Comparison of ENCODE assay signal across 9 mouse cellular contexts in the genomic region with DNA sequence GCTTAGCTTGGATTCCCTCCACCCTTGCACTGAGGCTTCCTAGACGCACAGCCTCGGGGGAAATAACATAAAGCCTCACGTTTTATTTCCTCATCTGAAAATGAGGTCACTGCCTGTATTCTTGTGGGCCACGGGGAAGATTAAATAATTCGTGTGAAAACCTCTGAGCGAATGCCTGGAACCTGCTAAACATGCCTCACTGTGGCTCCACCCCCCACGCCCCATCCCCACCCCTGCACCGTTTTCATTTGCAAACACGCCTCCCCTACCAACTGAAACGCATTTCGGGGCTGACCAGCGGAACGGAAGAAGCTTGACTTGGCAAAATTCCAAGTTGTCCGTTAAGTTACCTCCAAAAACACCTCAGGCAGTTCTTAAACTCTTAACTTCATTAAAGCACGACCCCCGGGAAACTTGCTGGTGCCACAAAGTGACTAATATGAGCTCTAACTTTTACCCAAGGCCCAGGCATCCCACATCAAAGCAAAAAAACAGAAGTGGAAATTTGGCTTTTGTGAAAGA. TPM values are rescaled to one million over a fixed set of nuclear protein-coding genes. Genes with fewer than 3 reads are reported as not detected.
DNase-seq lines count a peak whose midpoint lies in the region; ATAC-seq lines count a peak whose summit lies in the region.
"Had no signal": no experiment of that assay in that cellular context is flagged by ENCODE, and none has a peak within 500 bp of the region (broad histone marks: within the 10 kb centered on the region; RNA-seq: fewer than 3 reads in every experiment).

No protein-coding gene starts in this region.

- H3K9me3 ChIP-seq in limb, embryonic 11.5 days (ENCODE audit: control insufficient read depth, low read length): no peaks in the 10 kb centered on the region
- no peaks in the 10 kb centered on the region for H3K9me3 ChIP-seq in stomach, embryonic 14.5 days (ENCODE audit: control insufficient read depth, low read depth, low read length)

- no peak overlapping the region for H3K4me3 ChIP-seq in limb, embryonic 11.5 days (ENCODE audit: low read depth, low read length)
- H3K4me3 ChIP-seq in stomach, embryonic 14.5 days (ENCODE audit: low read depth, low read length): no peak overlapping the region

- DNase-seq in embryo, embryonic 10 days (ENCODE audit: low spot score): peak; percentile 31
- DNase-seq in embryo, embryonic 10.5 days (ENCODE audit: low spot score): no peak
- DNase-seq in 416B (ENCODE audit: low read depth): peak; percentile 81
- DNase-seq in limb, embryonic 11.5 days (ENCODE audit: low spot score): no peak
- DNase-seq in urinary bladder, postnatal 4 days (ENCODE audit: low spot score in 2 of 2): no peak
- DNase-seq in frontal cortex, postnatal 25 days (ENCODE audit: low spot score in 2 of 2): no peak

- H3K27me3 ChIP-seq in limb, embryonic 11.5 days (ENCODE audit: control insufficient read depth, insufficient read depth, low read length): no peaks in the 10 kb centered on the region
- H3K27me3 ChIP-seq in stomach, embryonic 14.5 days (ENCODE audit: control insufficient read depth, insufficient read depth, low read length): no peaks in the 10 kb centered on the region

- ATAC-seq in erythroblast, adult 5-6 weeks (replicated peaks; ENCODE audit: low FRiP score, poor library complexity, severe bottlenecking): peak; percentile 26; the same call in 1 of the 2 replicates
- no peak for ATAC-seq in limb, embryonic 11.5 days (ENCODE audit: insufficient number of reproducible peaks, low FRiP score, low TSS enrichment, low read depth)
- 0 out of 2 replicates have a peak, but pooled peaks have one; percentile 48 for ATAC-seq in stomach, embryonic 14.5 days (ENCODE audit: insufficient number of reproducible peaks, insufficient read depth, low FRiP score, low read depth)

- WGBS in limb, embryonic 11.5 days: 19% methylated on average over 16 of the region's 16 CpGs
- 15% methylated on average over 16 of the region's 16 CpGs for WGBS in stomach, embryonic 14.5 days

- no peak overlapping the region for H3K27ac ChIP-seq in limb, embryonic 11.5 days (replicated peaks; ENCODE audit: low read depth, low read length)
- no peak overlapping the region for H3K27ac ChIP-seq in stomach, embryonic 14.5 days (ENCODE audit: low read length)
- H3K27ac ChIP-seq: macrophage had no signal

- peak overlapping the region; percentile 8; the same call in 1 of the 2 replicates for H3K4me2 ChIP-seq in limb, embryonic 11.5 days (ENCODE audit: low read depth, severe bottlenecking)
- peak overlapping the region; percentile 37 for H3K4me2 ChIP-seq in stomach, embryonic 14.5 days (replicated peaks; ENCODE audit: low read depth, low read length)

- H3K36me3 ChIP-seq in limb, embryonic 11.5 days (ENCODE audit: control insufficient read depth, insufficient read depth, low read length): no peaks in the 10 kb centered on the region
- no peaks in the 10 kb centered on the region for H3K36me3 ChIP-seq in stomach, embryonic 14.5 days (ENCODE audit: control insufficient read depth, insufficient read depth, low read length)

- 0 out of 2 replicates have a peak, but pooled peaks cover 5% of the 10 kb centered on the region for H3K4me1 ChIP-seq in limb, embryonic 11.5 days (ENCODE audit: control insufficient read depth, insufficient read depth, low read length)
- H3K4me1 ChIP-seq in stomach, embryonic 14.5 days (ENCODE audit: control insufficient read depth, insufficient read depth, low read length): peaks cover 9% of the 10 kb centered on the region

- H3K9ac ChIP-seq in limb, embryonic 11.5 days (ENCODE audit: low read length): no peak overlapping the region
- no peak overlapping the region for H3K9ac ChIP-seq in stomach, embryonic 14.5 days (replicated peaks; ENCODE audit: low read depth, low read length)

RNA-seq across cellular contexts. Expression of a gene that starts 25.7 kb away (rescaled TPM):
- total RNA-seq in erythroblast, adult 5-6 weeks (2015; ENCODE audit: low replicate concordance): 18.3 and 27.6 TPM in 2 replicates
- total RNA-seq in erythroblast, adult 5-6 weeks (2017; ENCODE audit: low replicate concordance): 21.5 and 34.1 TPM in 2 replicates
- polyA plus RNA-seq in limb, embryonic 11.5 days (2014; fragmentation: Nextera tagmentation; extraction: Ambion mirVana): 3.0 and 4.2 TPM in 2 replicates
- polyA plus RNA-seq in stomach, embryonic 14.5 days (2014; fragmentation: Nextera tagmentation; extraction: Ambion mirVana): 12.0 and 14.7 TPM in 2 replicates

RNA-seq across cellular contexts. Expression of a gene that starts 37.3 kb away (rescaled TPM):
- total RNA-seq in erythroblast, adult 5-6 weeks (2015; ENCODE audit: low replicate concordance): 31.6 and 47.8 TPM in 2 replicates
- total RNA-seq in erythroblast, adult 5-6 weeks (2017; ENCODE audit: low replicate concordance): 45.0 and 49.3 TPM in 2 replicates
- polyA plus RNA-seq in limb, embryonic 11.5 days (2014; fragmentation: Nextera tagmentation; extraction: Ambion mirVana): 99.3 and 99.8 TPM in 2 replicates
- polyA plus RNA-seq in stomach, embryonic 14.5 days (2014; fragmentation: Nextera tagmentation; extraction: Ambion mirVana): 110 and 119 TPM in 2 replicates

Comparison
In these comparisons a context has a peak if more than half of its experiments do, and no peak if none do; other contexts are left out.
1. DNase-seq: peak in embryo, embryonic 10 days (single experiment) and 416B (single experiment); none in embryo, embryonic 10.5 days (single experiment), limb, embryonic 11.5 days (single experiment), urinary bladder, postnatal 4 days (0 of 2) and frontal cortex, postnatal 25 days (0 of 2).